Mouse (Mus musculus) monocyte, adult 5-6 weeks (primary cell): Measurements from ENCODE around the gene Gpr162. TPM values are rescaled to one million over a fixed set of nuclear protein-coding genes. Genes with fewer than 3 reads are reported as not detected.
"Not testable (repeated sequence)": the region's sequence is repeated elsewhere in the genome, so short reads cannot be mapped to it uniquely, and the experiment has no call there.

Source experiments
- ATAC-seq: fragments of 153-309, 156-312 bp; replicated peaks from 2 replicates; pipeline ENCODE4 v1.8.0; 2017; ENCODE audit warnings: mild to moderate bottlenecking; ENCODE audit not compliant: low TSS enrichment, insufficient number of reproducible peaks, severe bottlenecking, poor library complexity, low FRiP score
- total RNA-seq: library from RNA; stranded (forward); fragments of 200-1000, 200-491, 200-594 nt; gene quantifications from 3 replicates; pipeline ENCODE4 v1.2.3, GENCODE M21; 2017

Gene Gpr162
- total RNA-seq, 1 experiment from 2014 or later, result 0.38 TPM

GRCm38 (mm10) chr6:124816611-124817010 is 47.2 kb downstream of the Gpr162 start:
- ATAC-seq, result no peak

DNA sequence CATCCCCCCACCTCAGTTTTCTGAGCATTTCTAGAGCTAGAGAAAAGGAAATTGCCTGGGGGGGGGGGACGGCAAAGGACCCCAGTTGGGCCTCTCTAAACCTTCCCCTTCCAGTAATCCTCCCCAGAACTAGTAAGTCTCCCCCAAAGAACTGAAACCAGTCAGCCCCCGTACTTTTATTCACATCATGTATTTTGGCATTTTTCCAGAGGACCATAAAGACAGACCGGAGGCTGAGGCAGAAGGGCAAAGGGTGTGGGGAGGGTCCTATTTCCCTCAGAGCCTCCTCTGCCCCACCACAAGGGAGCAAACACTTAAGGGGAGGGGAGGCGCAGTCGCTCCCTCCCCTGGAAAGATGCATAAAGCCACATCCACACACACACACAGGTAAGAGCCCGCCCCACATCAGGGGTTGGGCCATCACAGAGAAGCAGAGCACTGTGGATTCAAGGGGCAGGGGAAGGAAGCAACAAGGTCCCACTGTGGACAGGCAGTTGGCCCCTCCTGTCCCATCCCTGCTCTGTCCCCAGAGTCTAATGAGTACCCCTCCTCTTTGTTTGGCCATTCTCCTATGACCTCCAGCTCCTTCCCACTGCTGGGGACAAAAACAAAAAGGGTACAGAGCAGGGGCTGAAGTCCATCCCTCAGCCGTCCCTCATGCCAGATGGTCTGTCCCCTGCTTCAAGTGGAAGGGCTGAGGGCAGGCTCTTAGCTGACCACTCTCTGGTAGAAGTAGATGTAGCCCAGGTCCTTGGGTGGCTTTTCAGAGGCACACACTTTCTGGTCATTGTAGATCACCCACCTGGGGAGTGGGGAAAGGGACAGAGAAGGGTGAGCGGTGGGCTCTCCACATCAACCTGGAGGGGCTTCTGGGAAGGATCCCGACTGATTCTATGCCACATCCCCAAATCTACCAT is 48.7 kb downstream of the Gpr162 start:
- no peak for ATAC-seq

DNA sequence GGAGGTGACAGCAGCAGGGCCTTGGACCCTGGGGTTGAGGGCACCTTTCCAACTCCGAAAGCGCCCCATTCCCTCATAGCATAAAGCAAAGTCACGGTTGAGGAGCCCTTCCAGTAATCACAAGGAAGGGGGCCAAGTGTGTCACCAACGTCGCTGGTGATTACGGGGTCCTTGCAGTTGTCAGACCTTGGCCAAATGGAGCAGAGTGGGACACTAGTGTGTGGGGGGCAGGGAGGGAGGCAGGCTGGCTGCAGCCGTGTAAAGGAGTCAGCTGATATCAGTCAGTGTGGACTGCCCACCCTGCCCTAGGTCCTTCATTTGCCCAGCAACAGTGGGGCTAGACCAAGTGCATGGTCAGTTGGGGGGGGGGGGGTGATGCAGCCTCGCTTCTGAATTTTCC is 49.3 kb downstream of the Gpr162 start:
- ATAC-seq, result no peak

DNA sequence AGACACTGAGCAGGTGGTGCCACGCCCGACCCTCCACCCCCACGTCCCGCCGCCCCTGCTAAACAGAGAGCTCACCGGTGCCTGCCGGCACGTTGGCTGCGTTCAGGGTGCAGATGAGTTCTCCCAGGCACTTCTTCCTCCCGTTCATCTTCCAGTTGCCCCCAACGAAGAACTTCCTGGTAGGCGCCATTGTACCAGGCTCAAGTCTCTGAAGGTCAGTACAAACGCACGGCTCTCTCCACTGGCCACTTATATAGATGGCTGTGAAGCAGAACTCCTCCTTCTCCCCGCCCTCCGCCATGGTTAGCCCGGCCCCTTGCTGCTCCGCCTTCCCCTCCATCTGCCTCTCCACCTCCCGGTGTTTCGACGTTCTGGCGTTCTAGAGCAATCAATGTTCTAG is 49.9 kb downstream of the Gpr162 start, which contains the start of gene Tpi1:
Tpi1 (minus strand) TSS at position 364 of the 400 bp plus-strand sequence.
- peak; percentile 82 for ATAC-seq

GRCm38 (mm10) chr6:124813496-124813895 is 50.3 kb downstream of the Gpr162 start:
- no peak for ATAC-seq

- ATAC-seq, result no peak
Measured at GRCm38 (mm10) chr6:124812848-124813247, 50.9 kb downstream of the Gpr162 start.

GRCm38 (mm10) chr6:124811701-124812560 is 51.9 kb downstream of the Gpr162 start:
- ATAC-seq, result no peak

- no peak for ATAC-seq
Measured at GRCm38 (mm10) chr6:124811403-124811665, 52.4 kb downstream of the Gpr162 start.

- ATAC-seq, result not testable (repeated sequence)
Measured at GRCm38 (mm10) chr6:124810566-124811402, 53.0 kb downstream of the Gpr162 start.

GRCm38 (mm10) chr6:124809775-124810538 is 53.8 kb downstream of the Gpr162 start:
- no peak for ATAC-seq

- ATAC-seq, result peak; percentile 7; the same call in 1 of the 2 replicates
Measured at GRCm38 (mm10) chr6:124809052-124809774, 54.6 kb downstream of the Gpr162 start.

Other genes with a start within 250 kb of the Gpr162 start
- gene C1s2, start 227.9 kb downstream of the Gpr162 start, total RNA-seq, result not detected in 3 replicates
- 18.6 to 29.6 TPM (median 20.8 TPM) in 3 replicates for gene Lpcat3, start 201.0 kb downstream of the Gpr162 start, total RNA-seq
- gene Emg1, start 151.8 kb downstream of the Gpr162 start, total RNA-seq, result 82.8 to 125 TPM (median 86.6 TPM) in 3 replicates
- 123 to 138 TPM (median 126 TPM) in 3 replicates for gene Phb2, start 151.6 kb downstream of the Gpr162 start, total RNA-seq
- gene Ptpn6, start 125.3 kb downstream of the Gpr162 start, total RNA-seq, result 1,360 to 1,911 TPM (median 1,427 TPM) in 3 replicates
- gene Grcc10, start 122.6 kb downstream of the Gpr162 start, total RNA-seq, result 150 to 174 TPM (median 165 TPM) in 3 replicates
- gene Gm45234, start 108.0 kb downstream of the Gpr162 start, total RNA-seq, result 0.19 to 0.43 TPM in 2 of 3 replicates, not detected in the other
- gene Atn1, start 107.5 kb downstream of the Gpr162 start, total RNA-seq, result 1.5 to 6.2 TPM in 2 of 3 replicates, not detected in the other
- not detected in 3 replicates for gene Eno2, start 94.3 kb downstream of the Gpr162 start, total RNA-seq
- 2.2 TPM in 1 of 3 replicates, not detected in the others for gene Lrrc23, start 84.3 kb downstream of the Gpr162 start, total RNA-seq
- gene Spsb2, start 55.3 kb downstream of the Gpr162 start, total RNA-seq, result 8.2 to 11.2 TPM (median 10.4 TPM) in 3 replicates
- 71.9 to 103 TPM (median 88.6 TPM) in 3 replicates for gene Tpi1, start 49.7 kb downstream of the Gpr162 start, total RNA-seq
- gene Usp5, start 34.5 kb downstream of the Gpr162 start, total RNA-seq, result 34.6 to 45.5 TPM (median 35.5 TPM) in 3 replicates
- 0.32 to 5.8 TPM in 2 of 3 replicates, not detected in the other for gene Cdca3, start 34.4 kb downstream of the Gpr162 start, total RNA-seq
- gene Gnb3, start 23.7 kb downstream of the Gpr162 start, total RNA-seq, result 0.19 TPM in 1 of 3 replicates, not detected in the others
- 0.39 TPM in 1 of 3 replicates, not detected in the others for gene P3h3, start 6.2 kb downstream of the Gpr162 start, total RNA-seq
- 3.1 to 5.2 TPM (median 4.0 TPM) in 3 replicates for gene Cd4, start 24.2 kb upstream of the Gpr162 start, total RNA-seq
- gene Lag3, start 47.7 kb upstream of the Gpr162 start, total RNA-seq, result 0.68 TPM in 1 of 3 replicates, not detected in the others
- 89.3 to 145 TPM (median 115 TPM) in 3 replicates for gene Ptms, start 56.1 kb upstream of the Gpr162 start, total RNA-seq
- 46.8 to 65.2 TPM (median 56.4 TPM) in 3 replicates for gene Mlf2, start 67.4 kb upstream of the Gpr162 start, total RNA-seq
- gene Cops7a, start 101.6 kb upstream of the Gpr162 start, total RNA-seq, result 7.6 to 25.6 TPM (median 21.5 TPM) in 3 replicates
- gene Pianp, start 132.7 kb upstream of the Gpr162 start, total RNA-seq, result not detected in 3 replicates
- 26.0 to 44.7 TPM (median 28.6 TPM) in 3 replicates for gene Zfp384, start 145.2 kb upstream of the Gpr162 start, total RNA-seq
- gene Ing4, start 175.8 kb upstream of the Gpr162 start, total RNA-seq, result 118 to 132 TPM (median 119 TPM) in 3 replicates
- 5.5 to 20.2 TPM (median 8.3 TPM) in 3 replicates for gene Acrbp, start 185.7 kb upstream of the Gpr162 start, total RNA-seq
- gene Lpar5, start 203.9 kb upstream of the Gpr162 start, total RNA-seq, result 3.1 to 8.7 TPM (median 3.6 TPM) in 3 replicates
- gene Chd4, start 232.0 kb upstream of the Gpr162 start, total RNA-seq, result 275 to 395 TPM (median 283 TPM) in 3 replicates